Mouse (Mus musculus): ENCODE results near the gene Arhgap20.
A peak's percentile ranks its signal among the peaks of the same experiment; 100 is the strongest.

The Arhgap20 gene

GRCm38 (mm10) chr9:51764921-51765416 is at the start of gene Arhgap20:
Gene Arhgap20, plus strand, starts transcription at chr9:51765337.
- peak; percentile 69 to 70 for DNase-seq

DNA sequence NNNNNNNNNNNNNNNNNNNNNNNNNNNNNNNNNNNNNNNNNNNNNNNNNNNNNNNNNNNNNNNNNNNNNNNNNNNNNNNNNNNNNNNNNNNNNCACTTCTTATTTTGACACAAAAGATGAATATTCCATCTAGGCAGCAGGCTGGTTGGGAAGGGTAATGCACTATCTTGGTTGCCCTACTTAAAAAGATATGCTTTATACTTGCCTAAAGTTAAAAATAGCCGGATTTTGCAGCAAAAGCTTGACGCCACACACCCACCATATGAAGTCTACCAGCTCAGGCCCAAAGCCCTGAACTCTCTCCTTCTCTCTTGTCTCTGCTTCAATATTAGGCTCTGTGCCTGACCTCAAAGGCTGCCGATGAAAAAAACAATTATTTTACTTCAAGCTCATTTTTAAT is 46.3 kb upstream of the Arhgap20 start:
- no peak for DNase-seq

GRCm38 (mm10) chr9:51727960-51728359 is 37.2 kb upstream of the Arhgap20 start:
- DNase-seq = peak; percentile 54 to 73

- no peak for DNase-seq
Observed at GRCm38 (mm10) chr9:51735180-51736034, 29.7 kb upstream of the Arhgap20 start.

DNA sequence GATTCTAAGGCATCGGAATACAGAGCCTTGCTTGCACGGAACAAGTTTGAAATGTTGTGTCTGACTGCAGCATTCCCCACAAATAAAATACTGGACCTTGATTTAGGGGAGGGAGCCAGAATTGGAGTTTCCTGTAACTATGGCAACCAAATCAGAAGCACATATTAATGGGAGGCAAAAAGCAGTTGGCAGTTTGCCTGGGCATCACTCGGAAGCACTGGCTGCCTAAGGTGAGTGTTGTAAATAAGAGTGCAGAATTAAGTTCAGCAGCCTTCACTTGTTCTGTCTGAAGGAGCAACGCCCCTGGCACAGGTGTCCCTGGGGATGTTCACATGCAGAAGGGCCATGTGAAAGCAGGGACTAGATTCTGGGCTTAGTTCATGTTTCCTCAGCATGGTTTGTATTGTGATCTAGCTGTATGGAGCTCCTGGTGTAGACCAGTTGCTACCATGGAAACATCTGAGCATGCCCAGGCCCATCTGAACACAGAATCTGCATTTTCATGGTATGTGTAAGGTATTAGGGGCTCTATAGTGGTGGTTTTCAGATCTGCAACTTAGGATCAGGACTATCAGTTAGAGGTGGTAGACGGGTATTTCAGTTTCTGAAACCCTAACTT is 28.3 kb upstream of the Arhgap20 start:
- no peak for DNase-seq

GRCm38 (mm10) chr9:51738349-51738748 is 26.8 kb upstream of the Arhgap20 start:
- peak in 1 of 2 experiments; percentile 12 for DNase-seq

GRCm38 (mm10) chr9:51739826-51740225 is 25.3 kb upstream of the Arhgap20 start:
- DNase-seq = no peak

- no peak for DNase-seq
Observed at GRCm38 (mm10) chr9:51750144-51750543, 15.0 kb upstream of the Arhgap20 start.

DNA sequence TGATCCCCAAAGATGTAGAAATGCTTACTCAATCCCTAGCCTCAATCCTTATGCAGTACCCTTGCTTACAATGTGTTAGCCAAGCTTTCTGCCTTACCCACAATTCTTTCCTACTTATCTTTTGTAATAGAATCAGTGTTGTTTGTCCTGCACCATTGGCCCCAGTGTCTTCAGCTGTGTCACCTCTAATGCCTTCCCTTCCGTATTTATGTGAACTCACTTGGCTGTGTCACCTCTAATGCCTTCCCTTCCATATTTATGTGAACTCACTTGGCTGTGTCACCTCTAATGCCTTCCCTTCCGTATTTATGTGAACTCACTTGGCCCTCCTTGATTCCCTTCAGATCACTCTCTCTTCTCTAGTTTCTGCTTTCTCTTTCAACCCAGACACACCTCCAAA is 4.1 kb upstream of the Arhgap20 start:
- no peak for DNase-seq

DNA sequence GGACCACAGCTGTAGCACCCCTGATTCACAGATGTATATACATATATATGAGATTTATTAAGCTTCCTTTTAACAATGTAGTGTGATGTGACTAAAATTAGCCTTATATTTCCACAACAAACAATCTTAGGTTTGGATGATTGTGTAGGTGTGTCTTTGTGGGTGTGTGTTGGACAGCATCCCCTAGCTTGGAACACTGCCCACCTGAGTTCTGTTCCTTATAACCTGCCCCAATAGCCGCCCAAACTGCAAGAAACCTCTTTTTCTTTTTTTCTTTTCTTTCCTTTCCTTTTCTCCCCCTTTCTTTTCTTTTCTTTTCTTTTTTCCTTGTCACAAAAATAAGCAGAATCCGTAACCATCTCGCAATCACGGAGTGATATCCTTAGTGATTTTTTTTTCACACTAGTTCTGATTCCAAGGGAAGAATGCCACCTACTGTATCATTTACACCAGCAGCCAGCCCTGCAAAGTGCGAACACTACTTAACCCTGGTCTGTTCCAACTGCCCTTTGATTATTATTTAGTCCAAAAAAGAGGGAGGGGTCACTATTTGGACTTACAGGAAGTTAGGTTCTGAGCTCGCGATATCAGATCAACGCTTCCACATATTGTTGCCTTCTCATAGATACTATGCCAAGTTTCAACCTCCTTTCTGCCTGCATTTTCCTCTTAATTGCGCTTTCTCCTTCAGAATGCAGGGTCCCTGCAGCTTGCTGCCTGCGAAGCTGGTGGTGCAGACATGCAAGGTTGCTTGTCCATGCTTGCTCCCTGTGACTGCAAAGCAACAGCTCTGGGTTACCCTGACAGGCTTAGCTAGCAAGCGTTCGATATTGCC is 879 bp upstream of the Arhgap20 start:
- DNase-seq = peak; percentile 22 to 26

- peak; percentile 12 to 24 for DNase-seq
Observed at GRCm38 (mm10) chr9:51765417-51766174, 459 bp downstream of the Arhgap20 start.

DNA sequence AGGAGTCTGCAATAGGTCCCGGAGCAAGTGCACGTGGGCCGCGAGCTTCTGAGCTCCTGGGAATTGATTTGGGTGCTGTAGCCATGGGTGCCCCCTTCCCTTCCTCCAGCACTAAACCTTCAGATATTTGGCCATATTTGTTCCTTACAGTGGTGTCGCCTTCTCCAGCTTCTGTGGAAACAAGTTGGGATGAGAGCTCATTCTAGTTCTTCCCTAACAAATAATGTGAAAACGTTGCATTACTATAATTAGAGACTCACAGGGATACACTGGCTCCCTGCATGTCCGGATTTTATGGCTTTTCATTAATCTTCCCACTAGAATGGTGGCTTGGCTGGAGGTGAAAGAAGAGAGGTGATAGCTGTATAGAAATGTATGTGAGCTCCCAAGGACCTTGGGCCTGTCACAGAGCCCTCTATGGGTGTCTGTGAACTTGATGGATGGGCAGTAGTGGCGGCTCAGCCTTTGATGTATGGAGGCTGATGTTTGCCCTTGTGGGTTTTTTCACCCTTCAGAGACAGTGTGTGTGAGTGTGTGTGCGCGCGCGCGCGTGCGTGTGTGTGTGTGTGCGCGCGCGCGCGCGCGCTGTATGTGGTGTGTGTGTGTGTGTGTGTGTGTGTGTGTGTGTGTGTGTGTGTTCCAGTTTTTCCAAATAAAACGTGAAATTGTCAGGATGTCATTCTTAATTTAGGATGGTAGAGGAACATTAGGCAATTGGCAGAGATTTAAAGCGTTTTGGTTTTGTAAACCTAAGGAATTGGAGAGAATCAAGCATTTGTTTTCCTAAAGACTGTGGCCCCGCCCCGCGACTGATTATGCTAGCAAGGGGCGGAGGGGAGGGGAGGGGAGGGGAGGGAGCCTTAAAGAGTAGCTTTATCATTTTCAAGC is 1.3 kb downstream of the Arhgap20 start:
- DNase-seq = no peak

GRCm38 (mm10) chr9:51774201-51774600 is 9.1 kb downstream of the Arhgap20 start:
- DNase-seq = no peak

GRCm38 (mm10) chr9:51776459-51776858 is 11.3 kb downstream of the Arhgap20 start:
- DNase-seq = no peak

- DNase-seq = no peak
Observed at GRCm38 (mm10) chr9:51777180-51777579, 12.0 kb downstream of the Arhgap20 start.

DNA sequence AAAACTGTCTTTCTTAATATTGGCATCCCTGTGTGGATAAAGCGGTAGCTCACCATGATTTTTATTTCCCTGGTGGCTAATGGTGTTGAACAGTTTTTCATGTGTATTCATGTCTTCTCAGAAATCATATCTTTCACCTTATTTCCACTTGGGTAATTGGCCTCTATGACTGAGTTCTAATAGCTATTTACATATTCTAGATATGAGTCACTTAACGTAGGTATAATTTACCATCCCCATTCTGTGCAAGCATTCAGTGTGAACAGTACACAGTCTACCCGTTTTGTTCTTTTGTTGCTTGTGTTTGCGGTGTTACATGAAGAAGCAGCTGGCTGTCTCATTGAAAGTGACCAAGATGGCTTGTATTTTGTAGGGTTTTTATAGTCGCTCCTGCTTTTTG is 14.1 kb downstream of the Arhgap20 start:
- no peak for DNase-seq

DNA sequence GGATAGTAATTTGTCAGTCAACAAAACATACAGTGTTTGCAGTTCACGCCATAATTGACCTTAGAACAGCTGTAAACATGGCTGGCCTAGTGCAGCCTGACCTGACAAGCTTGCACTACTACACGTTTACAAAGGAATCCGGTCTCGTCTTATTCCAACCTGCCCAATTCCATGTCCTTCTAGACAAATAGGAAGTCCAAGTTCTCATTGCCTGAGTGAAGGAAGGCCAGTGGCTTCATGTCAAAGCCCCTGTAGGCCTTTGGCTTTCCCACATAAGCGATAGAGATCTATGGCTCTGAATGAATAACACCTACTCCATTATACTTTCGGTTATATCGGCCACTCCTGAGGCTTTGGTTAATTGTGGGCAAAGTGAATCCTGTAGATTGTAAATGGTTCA is 16.0 kb downstream of the Arhgap20 start:
- no peak for DNase-seq

- DNase-seq = no peak
Observed at GRCm38 (mm10) chr9:51787380-51787779, 22.2 kb downstream of the Arhgap20 start.

- no peak for DNase-seq
Observed at GRCm38 (mm10) chr9:51788466-51788865, 23.3 kb downstream of the Arhgap20 start.

GRCm38 (mm10) chr9:51795206-51795605 is 30.1 kb downstream of the Arhgap20 start:
- peak; percentile 7 to 13 for DNase-seq

- DNase-seq = no peak
Observed at GRCm38 (mm10) chr9:51798251-51798650, 33.1 kb downstream of the Arhgap20 start.
